Mouse (Mus musculus) ES-Bruce4 (cell line): ENCODE data around the gene 3830406C13Rik. TPM values are rescaled to one million over a fixed set of nuclear protein-coding genes. Genes with fewer than 3 reads are reported as not detected.

Experiments
- H3K27ac ChIP-seq: 2 replicates; pipeline ENCODE4 v1.5.1; 2012; ENCODE audit warnings: low read length, inconsistent platforms; ENCODE audit not compliant: insufficient read depth
- H3K27me3 ChIP-seq: 2 replicates; pipeline ENCODE4 v1.6.1; 2012; ENCODE audit warnings: mild to moderate bottlenecking, low read length, inconsistent platforms; ENCODE audit not compliant: control insufficient read depth, poor library complexity, insufficient read depth, severe bottlenecking
- H3K36me3 ChIP-seq: 2 replicates; pipeline ENCODE4 v1.6.1; 2012; ENCODE audit warnings: inconsistent platforms, mild to moderate bottlenecking, low read length, moderate library complexity; ENCODE audit not compliant: control insufficient read depth, poor library complexity, insufficient read depth, severe bottlenecking
- H3K4me1 ChIP-seq: one replicate; pipeline ENCODE4 v1.8.1; 2011; ENCODE audit warnings: low read length; ENCODE audit not compliant: control insufficient read depth, insufficient read depth
- H3K4me3 ChIP-seq: 2 replicates; pipeline ENCODE4 v1.5.1; 2011; ENCODE audit warnings: low read depth, mild to moderate bottlenecking, low read length
- H3K9ac ChIP-seq: 2 replicates; pipeline ENCODE4 v1.6.1; 2012; ENCODE audit warnings: low read depth, mild to moderate bottlenecking, inconsistent platforms; ENCODE audit not compliant: poor library complexity, severe bottlenecking
- H3K9me3 ChIP-seq: replicated peaks from 2 replicates; pipeline ENCODE4 v1.6.1; 2012; ENCODE audit warnings: mild to moderate bottlenecking, low read length, inconsistent platforms; ENCODE audit not compliant: control insufficient read depth, poor library complexity, insufficient read depth, severe bottlenecking
- CTCF ChIP-seq: IDR thresholded peaks from one replicate; pipeline ENCODE4 v1.8.1; 2011; ENCODE audit warnings: low read depth, low read length
- EP300 ChIP-seq: IDR thresholded peaks from 2 replicates; pipeline ENCODE4 v1.6.1; 2011; ENCODE audit warnings: low read depth, low read length; ENCODE audit not compliant: insufficient read depth
- POLR2A ChIP-seq: IDR thresholded peaks from one replicate; pipeline ENCODE4 v1.8.1; 2011; ENCODE audit warnings: low read length; ENCODE audit not compliant: insufficient read depth
- polyA plus RNA-seq: library from polyadenylated mRNA; stranded (reverse); fragments of >200 nt; gene quantifications from 2 replicates; pipeline ENCODE4 v1.2.4, GENCODE M21; 2011; ENCODE audit warnings: low read depth; ENCODE audit not compliant: missing spikeins, insufficient read depth, insufficient read length

The 3830406C13Rik gene
- polyA plus RNA-seq, 1 experiment: 13.6 TPM

DNA sequence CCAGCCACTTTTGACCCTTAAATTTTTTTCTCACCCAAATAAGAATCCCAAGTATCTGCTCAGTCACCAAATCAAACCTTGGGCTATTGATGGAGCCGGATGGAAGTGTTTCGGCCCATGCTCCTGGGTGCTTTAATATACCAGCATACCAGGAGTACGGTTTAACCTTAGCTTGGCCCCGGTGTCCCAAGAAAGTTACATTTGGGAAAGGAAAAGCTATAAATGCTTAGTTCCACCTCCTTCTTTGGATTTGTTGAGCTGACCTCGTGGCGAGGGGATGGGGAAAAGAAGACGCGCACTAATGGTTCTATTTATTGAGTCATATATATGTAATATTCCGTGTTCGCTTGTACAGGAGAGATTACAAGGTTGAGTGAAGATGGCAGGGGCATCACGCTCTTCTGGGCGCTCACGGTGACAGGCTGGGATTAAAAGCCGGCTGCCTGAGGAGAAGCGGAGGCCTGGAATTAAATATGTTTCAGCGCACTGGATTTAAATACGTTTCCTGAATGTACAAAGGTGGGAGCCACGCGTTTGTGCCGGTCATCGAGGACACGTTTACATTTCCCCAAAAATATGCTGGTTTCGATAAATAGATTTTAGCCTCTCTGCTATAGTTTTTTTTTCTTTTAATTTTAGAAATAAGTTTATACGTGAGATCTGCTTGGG, 58.0 kb downstream of the 3830406C13Rik start:
- Histone ChIP-seq H3K9ac (no peak overlapping the region), H3K27me3 (peaks cover 54% of the 10 kb centered on the region), H3K36me3 (no peaks in the 10 kb centered on the region), H3K27ac (no peak overlapping the region), H3K4me1 (peaks cover 4% of the 10 kb centered on the region), H3K4me3 (no peak overlapping the region), H3K9me3 (no peaks in the 10 kb centered on the region)
- TF ChIP-seq CTCF (no peak), POLR2A (no peak), EP300 (no peak)

DNA sequence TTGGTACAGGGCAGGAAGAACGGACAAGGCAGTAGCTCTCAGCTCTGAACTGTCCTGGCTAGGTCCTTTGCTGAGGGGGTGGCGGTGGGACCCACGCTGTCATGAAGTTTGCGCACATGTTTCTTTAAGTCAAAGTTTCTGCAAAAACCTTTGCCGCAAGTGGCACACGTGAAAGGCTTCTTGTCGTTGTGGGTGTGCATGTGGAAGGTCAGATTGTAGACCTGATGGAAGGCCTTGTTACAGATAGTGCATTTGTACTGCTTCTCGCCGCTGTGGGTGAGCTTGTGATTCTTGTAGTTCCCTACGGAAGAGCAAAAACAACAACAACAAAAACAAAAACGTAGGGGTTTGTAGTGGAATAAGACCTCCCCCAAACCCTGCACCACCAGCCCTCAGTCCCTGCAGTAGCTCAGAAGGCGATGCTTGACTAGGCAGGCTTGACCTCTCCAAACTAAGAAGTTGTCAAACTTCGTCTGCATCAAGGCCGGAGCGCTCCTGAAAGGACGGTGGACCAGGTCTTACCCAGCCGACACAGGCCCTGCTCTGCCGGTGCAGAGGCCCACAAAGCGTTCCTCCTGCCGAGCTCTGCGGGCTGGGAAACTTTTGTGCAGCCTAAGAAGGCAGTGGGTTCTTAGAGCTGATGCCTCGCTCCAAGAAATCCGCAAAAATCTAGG, 58.6 kb downstream of the 3830406C13Rik start:
- H3K27me3 ChIP-seq: peaks cover 57% of the 10 kb centered on the region
- no peaks in the 10 kb centered on the region for H3K36me3 ChIP-seq
- TF ChIP-seq CTCF (no peak), EP300 (no peak), POLR2A (no peak)
- no peak overlapping the region for H3K27ac ChIP-seq
- no peaks in the 10 kb centered on the region for H3K9me3 ChIP-seq
- no peak overlapping the region for H3K4me3 ChIP-seq
- no peak overlapping the region for H3K9ac ChIP-seq
- H3K4me1 ChIP-seq: peaks cover 4% of the 10 kb centered on the region

- Histone ChIP-seq H3K9me3 (no peaks in the 10 kb centered on the region), H3K27me3 (peaks cover 59% of the 10 kb centered on the region), H3K36me3 (no peaks in the 10 kb centered on the region), H3K4me3 (peak overlapping the region; percentile 18; the same call in 1 of the 2 replicates), H3K9ac (no peak overlapping the region), H3K4me1 (peaks cover 4% of the 10 kb centered on the region), H3K27ac (no peak overlapping the region)
- TF ChIP-seq EP300: no peak
- TF ChIP-seq CTCF: no peak
- TF ChIP-seq POLR2A: no peak
Measured at GRCm38 (mm10) chr14:12343451-12343941, 59.5 kb downstream of the 3830406C13Rik start.

- H3K36me3 ChIP-seq: no peaks in the 10 kb centered on the region
- TF ChIP-seq CTCF (no peak), POLR2A (no peak), EP300 (no peak)
- peaks cover 2% of the 10 kb centered on the region for H3K4me1 ChIP-seq
- H3K4me3 ChIP-seq: peak overlapping the region; percentile 37
- no peak overlapping the region for H3K9ac ChIP-seq
- H3K27ac ChIP-seq: no peak overlapping the region
- no peaks in the 10 kb centered on the region for H3K9me3 ChIP-seq
- peaks cover 59% of the 10 kb centered on the region for H3K27me3 ChIP-seq
Measured at GRCm38 (mm10) chr14:12344061-12344745, 60.2 kb downstream of the 3830406C13Rik start.

DNA sequence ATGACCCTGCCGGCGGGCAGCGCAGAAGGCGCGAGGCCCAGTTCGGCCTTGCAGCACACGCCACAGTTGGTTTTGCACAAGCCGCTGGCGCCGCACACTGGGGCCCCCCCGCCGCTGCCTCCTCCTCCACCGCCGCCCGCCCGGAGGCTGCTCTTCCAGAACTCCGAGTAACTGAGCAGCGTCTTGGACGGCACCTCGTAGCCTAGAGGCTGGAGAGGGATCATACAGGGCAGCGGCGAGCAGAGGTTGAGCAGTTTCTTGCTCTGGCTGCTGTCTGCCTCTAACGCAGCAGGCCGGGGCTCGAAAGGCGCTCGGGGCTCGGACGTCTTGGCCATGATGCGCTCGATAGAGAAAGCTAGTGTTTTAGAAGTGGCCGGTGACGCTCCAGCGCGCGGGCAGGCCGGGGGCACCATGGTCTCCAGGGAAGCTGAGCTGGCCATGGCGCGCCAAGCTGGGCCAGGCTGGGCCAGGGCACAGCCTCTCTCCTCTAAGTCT, 60.8 kb downstream of the 3830406C13Rik start:
- H3K27ac ChIP-seq: no peak overlapping the region
- peak overlapping the region; percentile 37 for H3K4me3 ChIP-seq
- H3K4me1 ChIP-seq: peaks cover 2% of the 10 kb centered on the region
- TF ChIP-seq CTCF (no peak), EP300 (no peak), POLR2A (no peak)
- no peak overlapping the region for H3K9ac ChIP-seq
- peaks cover 59% of the 10 kb centered on the region for H3K27me3 ChIP-seq
- no peaks in the 10 kb centered on the region for H3K36me3 ChIP-seq
- H3K9me3 ChIP-seq: no peaks in the 10 kb centered on the region
